Mouse (Mus musculus) inflammation-experienced regulatory T-cells, adult 6 months (primary cell): Measurements from ENCODE around the gene Tjp2. TPM values are rescaled to one million over a fixed set of nuclear protein-coding genes. Genes with fewer than 3 reads are reported as not detected.
"Not testable (repeated sequence)": the region's sequence is repeated elsewhere in the genome, so short reads cannot be mapped to it uniquely, and the experiment has no call there.

Source experiments
- ATAC-seq: one replicate; pipeline ENCODE4 v1.8.0; 2017
- polyA plus RNA-seq, 3 experiments: library from polyadenylated mRNA; unstranded; fragments of 100-300 nt; shearing (Covaris generic); gene quantifications; one replicate each; pipeline ENCODE4 v1.2.1; 2017

Tjp2 gene
- polyA plus RNA-seq, 3 experiments from 2014 or later: 5.3 to 9.5 (median 5.4) TPM

DNA sequence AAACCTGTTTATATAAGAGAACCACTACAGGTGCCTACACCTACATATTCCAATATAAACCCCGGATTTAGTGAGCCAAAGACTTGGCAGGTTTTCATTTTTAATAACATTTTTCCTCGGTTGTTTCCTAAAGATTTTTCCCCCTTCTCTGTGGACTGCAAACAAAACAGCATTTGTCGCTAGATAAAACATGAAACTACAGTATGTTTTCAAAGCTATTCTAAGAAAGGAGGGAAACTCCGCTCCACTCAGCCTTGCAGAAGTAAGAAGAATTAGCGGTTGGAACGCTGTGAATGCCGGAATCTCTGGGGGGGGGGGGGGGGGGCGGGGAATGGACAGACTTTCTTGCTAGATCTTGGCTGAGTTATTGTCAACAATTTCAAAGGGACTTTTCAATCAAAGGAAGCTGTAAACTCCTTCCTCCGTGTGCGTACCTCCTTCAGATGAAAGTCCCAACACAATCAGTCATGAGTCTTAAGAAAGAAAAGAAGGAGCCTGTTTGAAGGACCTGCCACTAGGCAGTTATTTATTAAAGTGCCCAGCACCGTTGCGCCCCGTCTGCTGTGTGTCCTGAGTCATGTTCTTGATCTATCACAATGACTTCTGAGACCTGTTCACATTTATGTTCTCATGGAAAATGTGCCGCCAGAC lies 3.9 kb downstream of the Tjp2 start:
- ATAC-seq: no peak

DNA sequence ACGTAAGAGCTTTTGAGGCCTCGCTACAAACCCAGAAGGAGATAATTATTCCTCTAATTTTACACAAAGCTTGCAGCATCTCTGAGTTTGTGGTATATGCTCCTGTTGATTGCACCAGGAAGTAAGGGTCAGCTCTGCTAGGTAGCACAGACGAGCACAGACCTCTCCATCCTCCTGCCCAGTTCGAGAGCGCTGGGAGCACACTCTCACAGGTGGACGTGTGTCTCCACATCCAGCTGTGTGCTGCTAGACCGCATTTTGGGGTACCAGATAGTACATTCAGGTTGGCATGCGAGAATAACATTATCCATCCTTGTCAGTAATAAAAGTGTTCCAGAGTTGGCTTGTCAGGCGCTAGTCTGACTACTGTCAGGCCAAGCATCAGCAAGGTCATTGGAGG lies 5.8 kb downstream of the Tjp2 start:
- no peak for ATAC-seq

- no peak for ATAC-seq
These were observed 6.5 kb downstream of the Tjp2 start for GRCm38 (mm10) chr19:24218291-24218690.

GRCm38 (mm10) chr19:24217851-24218250 lies 7.0 kb downstream of the Tjp2 start:
- no peak for ATAC-seq

DNA sequence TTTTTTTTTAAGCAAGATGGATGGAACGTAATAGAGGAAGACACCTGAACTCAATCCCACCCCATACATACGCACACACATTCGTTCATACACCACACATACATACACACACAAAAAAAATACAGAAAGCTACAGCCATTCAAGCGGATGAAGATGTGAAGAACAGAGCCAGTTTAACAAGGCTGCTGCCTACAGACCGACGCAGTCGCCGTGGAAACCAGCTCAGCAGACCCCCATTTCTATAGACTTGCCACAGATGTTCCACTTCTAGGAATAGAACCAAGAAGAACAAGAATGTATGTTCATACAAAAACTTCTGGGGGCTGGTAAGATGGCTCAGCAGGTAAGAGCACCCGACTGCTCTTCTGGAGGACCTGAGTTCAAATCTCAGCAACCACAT lies 8.1 kb downstream of the Tjp2 start:
- ATAC-seq: no peak

GRCm38 (mm10) chr19:24214939-24215338 lies 9.9 kb downstream of the Tjp2 start:
- ATAC-seq: no peak

DNA sequence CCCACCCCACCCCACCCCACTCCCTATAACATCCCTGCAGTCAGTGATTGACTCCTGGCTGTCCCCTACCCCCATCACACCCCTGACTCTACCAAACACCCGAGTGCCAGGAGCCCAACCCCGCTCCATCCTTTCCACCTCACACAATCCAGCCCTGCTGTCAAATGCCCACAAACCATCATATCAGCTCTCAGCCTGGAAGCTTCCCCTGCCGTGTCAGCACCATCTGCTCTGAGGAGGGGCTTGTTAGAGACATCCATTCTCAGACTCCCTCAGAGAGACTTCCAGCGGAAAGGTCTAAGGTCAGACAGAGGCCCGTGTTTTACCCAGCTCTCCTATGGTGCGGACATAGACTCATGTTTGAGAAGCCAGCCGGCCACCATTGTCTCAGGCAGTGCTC lies 11.5 kb downstream of the Tjp2 start:
- no peak for ATAC-seq

DNA sequence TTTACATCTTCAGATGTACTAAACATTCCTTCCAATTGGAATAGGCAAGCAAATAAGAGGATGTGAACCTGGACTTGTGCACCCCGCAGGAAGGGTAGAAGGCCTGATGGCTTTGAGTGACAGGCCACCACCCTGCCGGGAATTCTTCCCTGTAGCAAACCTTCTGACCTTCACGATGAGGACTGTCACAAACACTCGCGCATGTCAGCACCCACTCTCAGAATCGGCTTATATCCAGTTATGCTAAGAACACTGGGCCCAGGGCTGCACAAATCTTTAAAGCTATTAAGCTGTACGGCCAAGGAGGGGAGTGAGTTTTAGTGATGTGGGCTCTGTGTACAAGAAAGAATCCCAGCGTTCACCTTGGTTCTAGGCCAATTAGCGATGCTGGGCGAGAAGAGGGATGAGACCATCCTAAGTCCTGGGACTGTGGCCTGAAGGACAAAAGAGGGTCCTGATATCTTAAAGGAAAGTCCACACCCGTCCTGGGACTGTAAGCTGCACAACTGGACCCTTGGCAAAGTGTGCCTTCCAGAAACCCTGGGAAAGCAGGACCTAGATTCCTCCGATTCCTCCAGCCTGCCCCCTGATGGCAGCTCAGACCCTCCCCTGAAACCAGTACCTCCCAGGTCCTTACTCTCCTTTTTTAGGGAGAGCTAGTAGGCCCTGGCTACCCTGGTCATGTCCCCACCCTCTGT lies 12.1 kb downstream of the Tjp2 start:
- no peak for ATAC-seq

- ATAC-seq: no peak
These were observed 13.7 kb downstream of the Tjp2 start for GRCm38 (mm10) chr19:24211168-24211567.

DNA sequence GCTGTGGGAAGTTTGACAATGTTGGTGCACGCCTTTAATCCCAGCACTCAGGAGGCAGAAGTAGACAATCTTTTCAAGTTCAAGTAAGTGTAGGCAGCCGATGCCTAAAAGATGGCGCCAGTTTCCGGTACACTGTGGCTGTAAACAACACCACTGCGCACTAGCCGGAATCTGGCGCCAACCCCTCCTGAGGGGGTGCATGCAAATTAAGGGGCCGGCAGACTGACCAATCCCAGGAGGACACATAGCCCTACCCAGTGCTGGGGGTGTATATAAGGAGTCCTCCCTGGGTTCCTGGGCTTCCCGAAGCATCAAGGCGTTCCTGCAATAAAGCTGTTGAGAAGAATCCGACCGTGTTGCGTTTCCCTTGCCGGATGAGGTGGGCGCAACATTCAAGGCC lies 15.3 kb downstream of the Tjp2 start:
- ATAC-seq: no peak

- no peak for ATAC-seq
These were observed 16.9 kb downstream of the Tjp2 start for GRCm38 (mm10) chr19:24207967-24208366.

GRCm38 (mm10) chr19:24205001-24205400 lies 19.8 kb downstream of the Tjp2 start:
- no peak for ATAC-seq

DNA sequence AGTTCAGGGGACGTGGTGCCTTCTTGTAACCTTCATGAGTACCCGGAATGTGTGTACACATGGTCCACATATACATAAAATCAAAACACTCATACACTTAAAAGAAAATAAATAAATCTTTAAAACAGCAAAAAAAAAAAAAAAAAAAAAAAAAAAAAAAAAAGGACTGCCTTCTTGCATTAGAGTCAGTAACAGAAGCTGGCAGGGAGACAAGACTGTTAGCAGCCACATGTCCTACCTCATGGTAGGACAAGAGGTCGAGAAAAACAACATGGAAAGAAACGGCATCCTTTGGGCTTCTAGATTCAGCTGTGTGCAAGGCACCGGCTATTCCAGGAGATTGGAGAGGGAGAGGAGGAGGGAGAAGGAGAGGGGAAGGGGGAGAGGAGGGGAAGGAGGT lies 23.0 kb downstream of the Tjp2 start:
- no peak for ATAC-seq

GRCm38 (mm10) chr19:24200566-24200965 lies 24.3 kb downstream of the Tjp2 start:
- ATAC-seq: no peak

DNA sequence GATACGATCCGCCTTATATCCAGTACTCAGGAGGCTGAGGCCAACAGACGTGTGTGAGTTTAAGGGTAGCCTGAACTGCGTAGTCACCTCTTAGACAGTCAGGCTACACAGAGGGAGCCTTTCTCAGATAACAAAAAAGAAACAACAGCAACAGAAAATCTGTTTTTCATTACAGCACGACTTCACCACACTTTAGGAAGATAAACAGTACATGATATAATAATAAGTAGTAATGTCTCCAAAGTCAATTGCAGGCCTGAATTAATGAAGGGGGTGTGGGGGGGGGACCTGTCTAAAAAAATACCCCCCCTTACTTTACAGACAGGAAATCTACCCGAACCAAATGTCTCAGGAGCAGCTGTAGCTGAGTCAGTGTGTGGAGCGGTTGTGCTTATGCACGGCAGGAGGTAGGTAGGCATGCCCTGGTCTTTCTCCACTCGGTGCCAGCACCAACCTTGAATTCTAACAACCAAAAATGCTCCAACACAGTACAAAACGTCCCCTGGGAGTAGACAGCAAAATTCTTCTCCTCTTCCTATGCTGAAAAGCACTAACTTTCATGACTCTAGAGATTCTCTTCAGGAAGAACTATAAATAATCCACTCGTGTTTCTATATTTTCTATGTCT lies 26.0 kb downstream of the Tjp2 start:
- ATAC-seq: no peak

GRCm38 (mm10) chr19:24197338-24197737 lies 27.5 kb downstream of the Tjp2 start:
- no peak for ATAC-seq

DNA sequence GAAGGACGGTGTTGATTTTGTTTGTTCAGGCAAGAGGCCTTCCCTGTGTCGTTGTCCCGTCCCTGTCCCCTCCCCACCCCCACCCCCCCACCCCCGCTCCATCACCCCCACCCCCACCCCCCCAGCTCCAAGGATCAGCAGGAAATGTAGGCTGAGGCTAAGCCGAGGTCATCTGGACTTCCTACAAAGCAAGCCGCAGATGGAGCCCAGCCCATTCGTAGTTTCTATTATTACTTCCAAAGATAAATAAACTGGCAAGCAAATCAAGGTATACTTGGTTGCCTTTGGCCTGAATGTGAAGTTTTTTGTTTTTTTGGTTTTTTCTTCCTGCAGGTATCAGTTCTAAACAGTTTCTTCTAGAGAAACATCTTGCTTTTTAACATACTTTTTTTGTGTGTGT lies 29.6 kb downstream of the Tjp2 start:
- ATAC-seq: no peak

DNA sequence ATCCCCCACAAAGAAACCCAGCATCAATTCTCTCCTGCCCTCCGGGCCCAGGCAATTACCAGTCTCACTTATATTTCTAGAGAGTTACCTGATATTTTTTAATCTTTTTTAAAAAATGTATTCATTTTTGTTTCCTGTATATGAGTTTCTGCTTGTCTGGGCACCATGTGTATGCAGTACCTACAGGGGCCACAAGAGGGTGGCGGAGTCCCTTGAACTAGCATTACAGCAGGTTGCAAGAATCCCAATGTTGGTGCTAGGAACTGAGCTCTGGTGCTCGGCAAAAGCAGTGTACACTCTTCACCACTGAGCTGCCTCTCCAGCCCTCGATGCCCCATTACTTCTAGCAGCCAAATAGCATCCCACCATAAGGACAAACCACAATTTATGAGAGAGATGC lies 30.6 kb downstream of the Tjp2 start:
- ATAC-seq: no peak

- no peak for ATAC-seq
These were observed 31.9 kb downstream of the Tjp2 start for GRCm38 (mm10) chr19:24192946-24193345.

DNA sequence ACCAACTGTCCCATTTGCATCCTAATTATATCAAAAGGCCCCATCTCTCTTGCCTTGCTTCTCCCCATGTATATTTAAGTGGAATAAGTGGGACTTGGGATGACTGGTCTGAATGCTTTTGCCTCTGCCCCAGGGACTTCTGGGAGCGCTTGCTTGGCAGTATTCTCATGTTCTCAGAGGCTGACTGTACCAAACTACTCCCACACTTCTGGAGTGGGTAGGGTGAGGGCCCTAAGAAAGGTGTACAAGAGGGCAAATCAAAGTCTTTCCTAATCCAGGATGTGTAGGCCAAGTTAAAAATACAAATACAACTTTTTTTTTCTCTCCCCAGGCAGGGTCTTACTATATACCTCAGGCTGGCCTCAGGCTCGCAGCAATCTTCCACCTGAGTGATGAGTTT lies 37.0 kb downstream of the Tjp2 start:
- ATAC-seq: no peak

GRCm38 (mm10) chr19:24187358-24187757 lies 37.5 kb downstream of the Tjp2 start:
- ATAC-seq: not testable (repeated sequence)

DNA sequence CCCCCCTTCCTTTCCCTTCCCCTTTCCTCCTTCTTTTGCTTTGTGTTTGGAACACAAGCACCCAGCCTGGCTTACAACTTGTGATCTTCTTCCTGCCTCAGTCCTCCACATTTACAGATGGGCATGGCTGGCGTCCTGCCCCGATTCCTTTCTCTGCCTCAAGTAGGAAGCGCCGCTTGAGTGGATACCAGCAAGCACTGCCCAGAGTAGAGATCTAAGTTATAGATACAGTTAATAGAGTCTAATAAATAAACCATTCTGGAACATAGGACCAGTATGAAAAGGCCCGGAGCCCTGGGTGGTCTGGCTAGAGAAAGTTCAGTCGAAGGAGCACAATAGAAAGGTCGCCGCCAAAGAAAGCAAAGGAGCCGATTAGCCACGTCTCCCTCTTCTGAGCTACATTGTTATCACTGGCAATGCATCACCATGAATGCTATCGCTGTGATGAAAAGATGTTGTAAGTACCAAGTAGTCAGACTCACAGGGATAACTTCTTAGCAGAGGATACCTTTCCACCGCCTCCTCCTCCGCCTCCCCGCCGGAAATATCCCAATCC lies 41.1 kb downstream of the Tjp2 start:
- ATAC-seq: no peak

GRCm38 (mm10) chr19:24180415-24180814 lies 44.4 kb downstream of the Tjp2 start:
- ATAC-seq: no peak

- no peak for ATAC-seq
These were observed 46.7 kb downstream of the Tjp2 start for GRCm38 (mm10) chr19:24178086-24178485.
